Mouse (Mus musculus) kidney, adult 2 months (tissue): ENCODE results near the gene Foxp1.

Experiments
- CTCF ChIP-seq: fragments of 200-500 bp; conservative IDR thresholded peaks from 2 replicates; pipeline ENCODE4 v1.5.1; 2011; ENCODE audit warnings: low read depth, mild to moderate bottlenecking, control low read depth, low read length, moderate library complexity, mixed read lengths; ENCODE audit not compliant: insufficient read depth, insufficient read length
- POLR2A ChIP-seq: fragments of 200-500 bp; IDR thresholded peaks from one replicate; pipeline ENCODE4 v1.6.1; 2011; ENCODE audit warnings: low read depth, low read length, control low read depth

- TF ChIP-seq POLR2A (no peak), CTCF (no peak)
Observed at GRCm38 (mm10) chr6:99024588-99024987, 497.9 kb downstream of the Foxp1 start.
